Mouse (Mus musculus): ENCODE measurements at regions not wholly inside any gene's neighbourhood (a gene's known extent, or its start where the extent isn't known, plus 50 kb on each side); places are given as distances from the start of the nearest gene placed in this dataset.

DNA sequence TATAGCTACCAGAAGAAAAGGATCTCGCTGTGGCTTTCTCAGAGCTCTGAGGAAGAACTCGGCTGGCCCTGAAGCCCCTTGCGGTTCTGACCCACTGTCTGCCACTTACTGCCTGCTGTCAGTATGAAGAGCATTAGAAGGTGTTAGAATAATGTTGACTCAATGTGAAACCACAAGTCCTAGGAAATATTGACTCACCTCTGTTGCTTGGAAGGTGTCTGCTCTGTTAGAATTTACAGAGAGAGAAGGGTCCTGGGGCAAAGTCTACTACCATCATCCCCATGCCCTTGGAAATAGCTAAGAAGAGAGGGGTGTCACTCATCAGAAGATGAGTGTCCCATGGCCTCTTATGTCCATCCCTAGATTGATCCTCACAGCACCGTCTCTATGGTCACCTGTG is 197.9 kb downstream of the Hlx start:
- H3K27ac ChIP-seq (replicated peaks): no peak overlapping the region
- ATAC-seq (ENCODE audit: extremely low read depth, insufficient number of reproducible peaks, low FRiP score, low TSS enrichment): no peak
- no peaks in the 10 kb centered on the region for H3K9me3 ChIP-seq
- no peak overlapping the region for H3K9ac ChIP-seq
- H3K36me3 ChIP-seq: no peaks in the 10 kb centered on the region
- H3K4me1 ChIP-seq: no peaks in the 10 kb centered on the region
- no peak overlapping the region for H3K4me2 ChIP-seq
- H3K4me3 ChIP-seq: no peak overlapping the region
- peaks cover 7% of the 10 kb centered on the region; the same call in 1 of the 2 replicates for H3K27me3 ChIP-seq (replicated peaks)
- 83% methylated on average over 4 of the region's 4 CpGs for WGBS

DNA sequence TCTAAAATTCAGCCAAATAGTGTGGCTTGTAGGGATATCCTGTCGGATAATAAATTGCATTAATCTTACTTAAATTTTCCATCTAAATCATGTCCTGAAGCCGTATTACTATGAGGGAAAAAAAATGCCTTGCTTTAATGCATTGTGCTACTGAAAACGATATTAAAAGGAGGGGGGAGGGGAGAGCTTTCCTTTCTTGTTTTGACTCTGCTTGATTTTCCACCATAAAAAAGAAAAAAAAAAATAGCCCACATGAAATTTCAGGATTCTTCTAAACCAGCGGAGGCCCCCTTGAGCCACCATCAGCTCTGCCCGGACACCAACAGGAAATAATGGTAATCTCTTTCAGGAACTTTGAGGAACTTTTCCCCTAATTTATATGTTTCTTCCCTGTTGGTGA is 198.5 kb downstream of the Hlx start:
- WGBS: 64% methylated on average over 5 of the region's 5 CpGs
- H3K27ac ChIP-seq (replicated peaks): no peak overlapping the region

DNA sequence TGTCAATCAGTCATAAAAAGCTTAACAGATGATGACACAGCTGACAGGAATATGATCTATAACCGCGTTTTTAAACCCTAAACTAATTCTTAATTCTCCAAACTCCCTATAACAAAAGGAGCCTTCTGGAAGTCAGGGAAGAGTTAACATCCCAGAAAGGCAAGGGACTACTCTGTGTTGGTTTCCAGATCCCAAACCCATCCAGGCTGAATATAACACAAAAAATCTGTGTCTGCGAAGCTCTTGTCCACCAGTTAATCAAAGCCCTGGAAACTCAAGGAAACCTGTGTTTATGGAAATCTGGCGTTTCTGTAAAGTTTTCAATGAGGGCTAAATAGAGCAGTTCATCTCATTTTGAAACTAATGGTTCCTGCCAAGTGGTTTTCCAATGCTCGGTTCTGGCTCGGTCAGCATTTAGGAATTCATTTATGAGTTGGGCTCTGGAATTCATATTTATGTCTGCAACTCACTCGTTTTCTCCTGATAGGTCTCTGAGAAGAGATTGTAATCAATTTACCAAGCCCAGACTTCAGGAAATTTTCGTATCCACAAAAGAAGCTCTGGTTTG is 199.8 kb downstream of the Hlx start:
- Histone ChIP-seq H3K4me1 (no peaks in the 10 kb centered on the region), H3K9me3 (no peaks in the 10 kb centered on the region), H3K36me3 (no peaks in the 10 kb centered on the region), H3K4me3 (no peak overlapping the region), H3K27me3 (replicated peaks) (0 out of 2 replicates have a peak, but pooled peaks cover 3% of the 10 kb centered on the region), H3K4me2 (no peak overlapping the region), H3K9ac (no peak overlapping the region), H3K27ac (replicated peaks) (no peak overlapping the region)
- WGBS: 70% methylated on average over 8 of the region's 8 CpGs
- no peak for ATAC-seq (ENCODE audit: extremely low read depth, insufficient number of reproducible peaks, low FRiP score, low TSS enrichment)

More for the DNA sequence above, 198.5 kb downstream of the Hlx start:
- H3K4me2 ChIP-seq: no peak overlapping the region
- H3K4me1 ChIP-seq: no peaks in the 10 kb centered on the region
- H3K9ac ChIP-seq: no peak overlapping the region
- ATAC-seq (ENCODE audit: extremely low read depth, insufficient number of reproducible peaks, low FRiP score, low TSS enrichment): no peak
- H3K36me3 ChIP-seq: no peaks in the 10 kb centered on the region
- H3K27me3 ChIP-seq (replicated peaks): 0 out of 2 replicates have a peak, but pooled peaks cover 3% of the 10 kb centered on the region
- no peak overlapping the region for H3K4me3 ChIP-seq
- no peaks in the 10 kb centered on the region for H3K9me3 ChIP-seq

DNA sequence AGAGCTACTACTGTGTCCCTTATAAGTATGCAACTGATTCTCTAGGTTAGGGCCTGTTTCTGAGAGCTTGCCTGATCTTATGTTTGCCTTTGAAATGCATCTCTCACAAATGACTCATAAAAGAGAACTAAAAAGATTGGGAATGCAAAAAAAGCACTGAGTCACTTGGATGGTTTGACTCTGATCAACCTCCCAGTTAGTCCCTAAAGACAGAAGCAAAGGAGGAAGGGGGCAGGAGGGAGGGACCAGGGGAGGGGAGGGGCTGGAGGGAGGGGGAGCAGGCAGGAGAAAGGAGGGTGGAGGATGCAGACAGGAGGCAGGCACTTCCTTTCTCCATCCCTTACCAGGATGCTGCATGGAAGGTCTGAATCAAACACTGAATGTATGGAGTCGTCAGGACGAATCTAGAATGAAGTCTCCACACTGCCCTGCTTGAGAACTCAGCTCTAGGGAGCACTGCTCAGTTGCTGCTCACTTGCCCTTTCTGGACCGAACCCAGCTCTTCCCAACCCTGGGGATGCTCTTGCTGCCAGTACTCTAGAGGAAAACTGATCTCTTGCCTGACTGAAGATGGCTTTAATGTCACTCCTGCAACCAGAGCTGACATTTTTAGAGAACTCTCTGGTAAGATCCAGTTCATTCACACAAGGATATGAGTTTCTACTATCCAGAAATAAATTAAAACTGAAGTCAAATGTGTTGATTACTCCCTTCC is 201.7 kb downstream of the Hlx start:
- Histone ChIP-seq H3K36me3 (no peaks in the 10 kb centered on the region), H3K9ac (no peak overlapping the region), H3K4me1 (no peaks in the 10 kb centered on the region), H3K27me3 (replicated peaks) (0 out of 2 replicates have a peak, but pooled peaks cover 3% of the 10 kb centered on the region), H3K9me3 (no peaks in the 10 kb centered on the region), H3K27ac (replicated peaks) (no peak overlapping the region), H3K4me3 (no peak overlapping the region), H3K4me2 (no peak overlapping the region)
- 53% methylated on average over 3 of the region's 3 CpGs for WGBS
- no peak for ATAC-seq (ENCODE audit: extremely low read depth, insufficient number of reproducible peaks, low FRiP score, low TSS enrichment)

DNA sequence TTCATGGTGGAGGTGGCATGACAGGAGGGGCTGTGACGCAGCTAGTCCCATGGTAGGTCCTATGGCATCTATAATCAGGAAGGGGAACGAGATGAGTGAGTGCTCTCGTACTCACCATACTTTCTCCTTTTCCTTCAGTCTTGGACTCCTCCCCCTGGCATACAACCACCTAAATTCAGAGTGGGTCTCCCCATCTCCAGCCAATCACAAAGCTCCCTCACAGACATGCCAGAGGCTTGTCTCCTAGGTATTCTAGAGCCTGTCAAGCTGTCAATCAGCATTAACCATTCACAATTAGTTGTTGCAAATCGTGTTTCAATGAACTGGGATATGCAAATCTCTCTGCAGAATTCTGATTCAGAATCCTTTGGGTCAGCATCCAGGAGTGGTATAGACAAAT is 206.7 kb downstream of the Hlx start:
- 0 out of 2 replicates have a peak, but pooled peaks cover 3% of the 10 kb centered on the region for H3K27me3 ChIP-seq (replicated peaks)
- WGBS: 70% methylated on average over 4 of the region's 4 CpGs
- no peaks in the 10 kb centered on the region for H3K9me3 ChIP-seq
- H3K4me2 ChIP-seq: no peak overlapping the region
- H3K36me3 ChIP-seq: no peaks in the 10 kb centered on the region
- no peak overlapping the region for H3K9ac ChIP-seq
- H3K4me1 ChIP-seq: no peaks in the 10 kb centered on the region
- no peak overlapping the region for H3K27ac ChIP-seq (replicated peaks)
- H3K4me3 ChIP-seq: no peak overlapping the region
- no peak for ATAC-seq (ENCODE audit: extremely low read depth, insufficient number of reproducible peaks, low FRiP score, low TSS enrichment)

DNA sequence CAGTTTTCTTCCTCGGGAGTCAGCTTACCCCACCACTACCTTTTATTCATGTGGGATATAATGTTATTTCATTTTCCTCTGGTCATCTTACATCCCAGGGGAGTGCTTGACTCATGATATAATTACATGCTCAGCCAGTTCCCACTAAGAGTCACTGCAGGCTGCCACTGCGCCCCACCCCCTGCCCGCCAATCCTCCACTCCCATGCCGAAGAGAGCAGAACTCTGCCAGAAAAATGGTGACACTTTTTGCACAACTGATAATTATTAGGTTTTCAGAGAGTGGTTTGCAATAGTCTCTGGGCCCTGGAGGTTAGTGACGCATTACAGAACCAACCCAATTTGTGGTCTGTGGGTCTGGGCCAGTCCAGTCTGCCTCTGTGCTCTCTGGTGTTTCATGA is 212.9 kb downstream of the Hlx start:
- 83% methylated on average over 5 of the region's 5 CpGs for WGBS
- no peak overlapping the region for H3K4me2 ChIP-seq
- no peak overlapping the region for H3K27ac ChIP-seq (replicated peaks)
- no peak overlapping the region for H3K9ac ChIP-seq
- H3K4me1 ChIP-seq: no peaks in the 10 kb centered on the region
- no peaks in the 10 kb centered on the region for H3K9me3 ChIP-seq
- H3K27me3 ChIP-seq (replicated peaks): 0 out of 2 replicates have a peak, but pooled peaks cover 3% of the 10 kb centered on the region
- no peaks in the 10 kb centered on the region for H3K36me3 ChIP-seq
- H3K4me3 ChIP-seq: no peak overlapping the region
- ATAC-seq (ENCODE audit: extremely low read depth, insufficient number of reproducible peaks, low FRiP score, low TSS enrichment): no peak

DNA sequence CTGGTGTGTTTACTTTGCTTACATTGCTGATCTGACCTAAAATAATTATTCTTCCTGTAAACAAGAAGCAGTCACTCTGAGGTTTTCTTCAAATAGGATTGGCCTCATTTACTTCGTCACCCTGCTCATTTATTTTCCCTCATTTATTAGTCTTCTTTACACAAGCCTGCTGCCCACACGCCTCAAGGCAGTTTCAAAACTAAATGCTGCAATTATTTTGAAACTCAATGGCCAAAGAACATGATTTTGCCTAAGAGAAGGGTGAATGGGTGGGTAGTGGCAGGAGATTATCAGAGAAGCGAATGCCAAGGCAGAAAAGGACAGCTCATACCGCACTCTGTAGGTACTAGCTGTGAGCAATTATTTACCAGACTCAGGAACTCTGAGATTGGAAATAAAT is 227.8 kb downstream of the Hlx start:
- no peaks in the 10 kb centered on the region for H3K4me1 ChIP-seq
- H3K9me3 ChIP-seq: no peaks in the 10 kb centered on the region; the same call in 1 of the 2 replicates
- H3K36me3 ChIP-seq: no peaks in the 10 kb centered on the region
- H3K27me3 ChIP-seq (replicated peaks): no peaks in the 10 kb centered on the region
- WGBS: 73% methylated on average over 4 of the region's 4 CpGs
- no peak overlapping the region for H3K4me3 ChIP-seq
- H3K4me2 ChIP-seq: no peak overlapping the region
- no peak overlapping the region for H3K27ac ChIP-seq (replicated peaks)
- H3K9ac ChIP-seq: no peak overlapping the region
- no peak for ATAC-seq (ENCODE audit: extremely low read depth, insufficient number of reproducible peaks, low FRiP score, low TSS enrichment)

DNA sequence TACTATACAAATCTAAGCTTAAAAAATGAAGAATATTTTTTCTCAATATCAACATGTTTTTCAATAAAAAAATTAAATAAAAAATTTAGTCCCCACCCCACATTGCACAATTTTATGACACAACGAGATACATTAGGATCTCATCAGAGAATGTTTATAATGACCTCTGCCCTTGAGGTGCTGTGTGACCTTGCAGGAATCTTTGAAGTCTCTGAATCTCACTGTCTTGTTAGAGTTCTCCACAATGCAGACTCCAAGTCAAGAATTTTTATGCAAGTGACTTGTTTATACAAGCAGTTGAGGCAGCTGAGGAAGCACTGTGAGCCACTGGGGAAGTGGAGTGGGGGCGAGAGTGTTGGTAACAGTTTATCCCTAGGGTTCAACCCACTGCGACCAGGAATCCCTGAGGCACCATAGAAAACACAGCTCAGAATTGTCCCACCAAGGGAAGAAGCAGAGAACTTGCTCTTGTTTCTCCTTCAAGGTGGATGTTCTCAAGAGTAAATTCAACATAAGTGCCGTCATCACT is 228.5 kb downstream of the Hlx start:
- Histone ChIP-seq H3K27ac (replicated peaks) (no peak overlapping the region), H3K9ac (no peak overlapping the region), H3K9me3 (no peaks in the 10 kb centered on the region; the same call in 1 of the 2 replicates), H3K27me3 (replicated peaks) (no peaks in the 10 kb centered on the region), H3K4me1 (no peaks in the 10 kb centered on the region), H3K4me3 (no peak overlapping the region), H3K36me3 (no peaks in the 10 kb centered on the region), H3K4me2 (no peak overlapping the region)
- 76% methylated on average over 4 of the region's 4 CpGs for WGBS
- no peak for ATAC-seq (ENCODE audit: extremely low read depth, insufficient number of reproducible peaks, low FRiP score, low TSS enrichment)

DNA sequence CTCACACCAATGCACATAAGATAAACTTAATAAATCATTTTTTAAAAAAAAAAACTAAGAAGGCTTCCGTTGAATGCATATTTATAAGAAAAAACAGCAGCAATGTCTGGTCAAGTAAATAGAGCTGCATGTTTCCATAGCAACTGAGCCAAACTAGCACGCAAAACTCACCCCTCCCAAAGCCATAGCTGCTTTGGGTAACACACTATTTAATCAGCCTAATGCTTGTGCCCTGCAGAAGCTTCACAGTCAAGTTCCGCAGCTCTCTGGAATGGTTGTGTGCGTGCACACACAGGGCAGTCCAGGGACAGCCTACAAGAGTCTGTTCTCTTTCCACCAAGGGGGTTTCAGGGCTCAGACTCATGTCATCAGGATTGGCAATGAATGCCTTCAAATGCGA is 231.7 kb downstream of the Hlx start:
- Histone ChIP-seq H3K27me3 (replicated peaks) (no peaks in the 10 kb centered on the region), H3K4me1 (no peaks in the 10 kb centered on the region), H3K9ac (no peak overlapping the region), H3K27ac (replicated peaks) (no peak overlapping the region), H3K36me3 (no peaks in the 10 kb centered on the region), H3K9me3 (no peaks in the 10 kb centered on the region; the same call in 1 of the 2 replicates), H3K4me3 (no peak overlapping the region), H3K4me2 (no peak overlapping the region)
- WGBS: 71% methylated on average over 5 of the region's 5 CpGs
- no peak for ATAC-seq (ENCODE audit: extremely low read depth, insufficient number of reproducible peaks, low FRiP score, low TSS enrichment)

DNA sequence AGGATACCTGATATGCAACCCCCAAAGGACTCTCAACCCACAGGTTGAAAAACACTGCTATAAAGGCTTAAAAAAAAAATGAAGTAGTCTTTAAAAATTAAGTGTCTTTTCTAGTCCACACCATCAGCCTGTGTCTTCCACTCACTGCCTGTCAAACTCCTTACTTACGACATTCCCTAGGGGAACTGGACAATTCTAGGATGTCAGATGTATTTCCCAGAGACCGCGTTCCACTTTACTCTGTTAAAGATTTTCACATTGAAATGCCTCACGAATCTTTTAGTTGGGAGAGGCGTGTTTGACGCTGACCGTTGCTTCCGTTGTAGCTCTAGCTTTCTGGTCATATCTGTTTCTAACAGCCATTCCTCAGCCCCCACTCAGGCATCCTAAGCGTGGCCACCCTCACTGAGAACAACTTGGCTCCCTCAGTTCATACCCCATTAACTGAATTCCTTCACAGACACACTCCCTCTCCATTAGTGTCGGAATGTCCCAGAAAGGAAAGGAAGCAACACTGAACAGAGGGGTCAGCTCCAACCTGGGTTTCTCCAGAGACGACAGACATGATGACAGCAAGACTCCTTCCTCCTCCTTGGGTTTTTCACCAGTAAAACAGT is 233.4 kb downstream of the Hlx start:
- no peak for ATAC-seq (ENCODE audit: extremely low read depth, insufficient number of reproducible peaks, low FRiP score, low TSS enrichment)
- Histone ChIP-seq H3K27me3 (replicated peaks) (no peaks in the 10 kb centered on the region), H3K36me3 (no peaks in the 10 kb centered on the region), H3K4me3 (no peak overlapping the region), H3K9ac (no peak overlapping the region), H3K9me3 (no peaks in the 10 kb centered on the region; the same call in 1 of the 2 replicates), H3K4me2 (no peak overlapping the region; the same call in 1 of the 2 replicates), H3K4me1 (no peaks in the 10 kb centered on the region), H3K27ac (replicated peaks) (no peak overlapping the region)
- WGBS: 37% methylated on average over 11 of the region's 11 CpGs

DNA sequence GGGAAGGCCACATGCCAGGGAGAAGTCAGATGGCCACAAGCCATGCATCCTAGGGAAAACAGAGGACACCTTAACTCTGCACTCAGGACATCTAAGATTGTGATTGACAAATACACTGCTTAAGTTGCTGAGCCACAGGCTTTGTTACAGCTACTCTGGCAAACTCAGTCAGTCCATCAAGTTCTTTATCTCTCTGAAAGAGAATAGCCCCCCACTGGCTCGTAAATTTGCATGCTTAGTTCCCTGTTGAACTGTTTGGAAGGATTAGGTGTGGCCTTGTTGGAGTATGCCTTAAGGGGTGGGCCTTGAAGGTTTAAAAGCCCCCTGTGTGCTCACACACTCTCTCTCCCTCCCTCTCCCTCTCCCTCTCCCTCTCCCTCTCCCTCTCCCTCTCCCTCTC is 235.4 kb downstream of the Hlx start:
- 25% methylated on average over 1 of the region's 1 CpGs for WGBS
- ATAC-seq (ENCODE audit: extremely low read depth, insufficient number of reproducible peaks, low FRiP score, low TSS enrichment): no peak
- H3K36me3 ChIP-seq: no peaks in the 10 kb centered on the region
- no peak overlapping the region for H3K27ac ChIP-seq (replicated peaks)
- H3K4me2 ChIP-seq: no peak overlapping the region
- H3K4me3 ChIP-seq: no peak overlapping the region
- no peaks in the 10 kb centered on the region for H3K4me1 ChIP-seq
- H3K9me3 ChIP-seq: no peaks in the 10 kb centered on the region
- H3K9ac ChIP-seq: no peak overlapping the region
- no peaks in the 10 kb centered on the region for H3K27me3 ChIP-seq (replicated peaks)
